Mouse (Mus musculus) liver, adult 2 months (tissue): ENCODE data around the gene Ppp4r3a. TPM values are rescaled to one million over a fixed set of nuclear protein-coding genes. Genes with fewer than 3 reads are reported as not detected.

Experiments
- DNase-seq: peaks from one replicate; pipeline ENCODE4 v3.0.0-alpha.2; 2011; ENCODE audit warnings: low read depth, low spot score; ENCODE audit errors: extremely low read depth
- H3K27ac ChIP-seq: fragments of 200-500 bp; replicated peaks from 2 replicates; pipeline ENCODE4 v1.5.1; 2012; ENCODE audit warnings: low read depth, mild to moderate bottlenecking, control low read depth, inconsistent platforms, low read length; ENCODE audit not compliant: insufficient read depth
- H3K27me3 ChIP-seq: fragments of 200-500 bp; 2 replicates; pipeline ENCODE4 v1.6.1; 2012; ENCODE audit warnings: mild to moderate bottlenecking, moderate library complexity, low read length, inconsistent platforms; ENCODE audit not compliant: control insufficient read depth, insufficient read depth
- H3K36me3 ChIP-seq: fragments of 200-500 bp; 2 replicates; pipeline ENCODE4 v1.6.1; 2012; ENCODE audit warnings: low read length, inconsistent platforms; ENCODE audit not compliant: control insufficient read depth, insufficient read depth
- H3K4me1 ChIP-seq: fragments of 200-500 bp; 2 replicates; pipeline ENCODE4 v1.6.1; 2011; ENCODE audit warnings: low read length; ENCODE audit not compliant: control insufficient read depth, insufficient read depth
- H3K4me3 ChIP-seq: fragments of 200-500 bp; 2 replicates; pipeline ENCODE4 v1.5.1; 2011; ENCODE audit warnings: low read depth, mild to moderate bottlenecking, control low read depth, low read length, moderate library complexity; ENCODE audit not compliant: insufficient read depth
- H3K79me2 ChIP-seq: fragments of 200-500 bp; 2 replicates; pipeline ENCODE4 v1.6.1; 2012; ENCODE audit warnings: inconsistent platforms, mild to moderate bottlenecking, low read length, moderate library complexity; ENCODE audit not compliant: control insufficient read depth, insufficient read depth
- H3K9ac ChIP-seq: fragments of 200-500 bp; 2 replicates; pipeline ENCODE4 v1.6.1; 2012; ENCODE audit warnings: low read depth, mild to moderate bottlenecking, control low read depth, inconsistent platforms, low read length
- CTCF ChIP-seq: fragments of 200-500 bp; IDR thresholded peaks from 2 replicates; pipeline ENCODE4 v1.5.1; 2011; ENCODE audit warnings: low read depth, low read length, control low read depth
- POLR2A ChIP-seq: fragments of 200-500 bp; IDR thresholded peaks from 2 replicates; pipeline ENCODE4 v1.6.1; 2011; ENCODE audit warnings: low read length, control low read depth; ENCODE audit not compliant: insufficient read depth; ENCODE audit errors: extremely low read depth
- WGBS: fragments of 180-500 bp; shearing (Covaris S2); methylation state at CpG from one replicate; pipeline ENCODE4 v1.1.7; 2018; 5-methylcytosine and 5-hydroxymethylcytosine counted together
- polyA plus RNA-seq: library from polyadenylated mRNA; depleted of rRNA; stranded (reverse); fragments of >200 nt; gene quantifications from 2 replicates; pipeline ENCODE4 v1.2.3, GENCODE M21; 2012
- total RNA-seq: library from RNA; depleted of rRNA; stranded (reverse); fragments of >200 nt; gene quantifications from 2 replicates; pipeline ENCODE4 v1.2.3, GENCODE M21; 2014

The Ppp4r3a gene
- total and polyA plus RNA-seq, 2 experiments, result 12.2 to 41.9 TPM

DNA sequence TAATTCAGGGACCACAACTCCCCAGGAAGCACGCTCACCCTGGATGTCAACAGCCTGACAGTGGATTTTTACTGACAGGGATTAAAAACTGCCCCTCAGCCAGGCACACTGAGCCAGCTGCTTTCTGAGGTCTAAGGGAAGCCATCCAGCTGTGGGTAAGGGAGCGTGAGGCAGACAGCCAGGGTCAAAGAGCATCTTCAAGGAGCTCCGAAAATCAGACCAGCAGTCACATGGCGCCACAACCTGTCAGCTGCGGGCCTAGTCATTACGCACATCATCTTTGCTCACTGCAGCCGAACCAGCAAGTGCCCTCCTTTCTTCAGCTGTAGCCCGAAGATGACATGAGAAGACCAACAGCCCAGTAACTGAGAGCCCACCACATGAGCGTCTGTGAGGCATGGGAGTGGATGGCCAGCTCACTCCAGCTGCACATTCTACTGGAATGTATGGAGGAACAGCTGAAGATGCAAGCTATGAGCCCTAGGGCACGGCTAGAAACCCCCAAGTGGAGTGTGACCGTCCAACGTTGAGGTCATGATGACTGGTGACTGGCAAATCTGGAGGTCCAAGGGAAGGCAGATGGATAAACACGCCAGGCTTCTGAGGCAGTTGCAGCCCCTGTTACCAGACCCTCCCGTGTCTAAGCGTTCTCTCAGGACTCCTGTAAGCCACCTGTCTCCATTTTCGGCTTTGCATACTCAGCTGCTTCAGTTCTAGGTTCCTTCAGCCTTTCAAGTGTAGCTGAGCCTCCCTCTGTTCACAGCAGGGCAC is 87.7 kb downstream of the Ppp4r3a start:
- Histone ChIP-seq H3K27me3 (no peaks in the 10 kb centered on the region), H3K9ac (no peak overlapping the region), H3K27ac (no peak overlapping the region; the same call in 1 of the 2 replicates), H3K4me1 (peaks cover 6% of the 10 kb centered on the region), H3K4me3 (no peak overlapping the region), H3K79me2 (no peaks in the 10 kb centered on the region), H3K36me3 (no peaks in the 10 kb centered on the region)
- TF ChIP-seq POLR2A, result no peak
- TF ChIP-seq CTCF, result no peak
- WGBS, result 83% methylated on average over 16 of the region's 16 CpGs
- no peak for DNase-seq

DNA sequence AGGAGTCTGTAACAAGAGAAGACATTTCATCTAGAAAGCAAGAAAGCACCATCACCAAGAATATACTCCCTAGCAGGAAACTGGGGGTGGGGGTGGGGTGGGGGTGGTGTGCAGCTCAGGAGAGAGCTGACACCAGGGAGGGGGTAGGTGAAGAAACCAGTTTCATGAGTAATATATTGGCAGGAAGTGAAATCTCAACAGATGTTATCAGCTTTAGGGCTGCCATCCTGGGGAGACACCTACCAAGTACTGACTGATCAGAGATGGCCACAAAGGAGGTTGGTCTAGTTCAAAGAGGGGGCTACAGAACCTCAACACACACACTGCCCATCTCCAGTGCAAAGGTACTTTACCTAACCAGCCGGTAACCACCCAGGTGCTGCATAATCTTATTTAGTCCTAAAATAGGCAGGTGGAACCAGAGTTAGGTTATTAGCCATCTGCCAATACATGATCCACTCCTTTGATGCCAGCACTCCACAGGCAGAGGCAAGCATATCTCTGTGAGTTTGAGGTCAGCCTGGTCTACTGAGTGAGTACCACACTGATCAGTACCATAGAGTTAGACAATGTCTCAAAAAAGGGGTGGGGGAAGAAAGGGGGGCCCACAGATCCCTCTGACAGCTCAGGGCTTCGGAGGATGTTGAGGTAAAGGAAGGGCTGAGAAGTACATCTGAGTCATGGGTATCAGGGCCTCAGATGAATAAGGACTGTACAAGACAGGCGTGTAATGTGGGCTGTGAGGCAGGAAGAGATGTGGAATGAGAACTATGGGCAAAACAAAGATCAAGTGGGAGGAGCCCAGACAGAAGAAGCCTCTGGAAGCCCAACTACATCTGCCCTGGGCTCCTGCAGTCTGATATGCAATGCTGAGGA is 89.1 kb downstream of the Ppp4r3a start:
- H3K4me1 ChIP-seq, result peaks cover 6% of the 10 kb centered on the region
- no peaks in the 10 kb centered on the region for H3K27me3 ChIP-seq
- WGBS, result 87% methylated on average over 3 of the region's 3 CpGs
- no peaks in the 10 kb centered on the region for H3K36me3 ChIP-seq
- H3K79me2 ChIP-seq, result no peaks in the 10 kb centered on the region
- H3K27ac ChIP-seq, result no peak overlapping the region
- DNase-seq, result no peak
- H3K4me3 ChIP-seq, result no peak overlapping the region
- TF ChIP-seq CTCF (no peak), POLR2A (no peak)
- no peak overlapping the region for H3K9ac ChIP-seq

DNA sequence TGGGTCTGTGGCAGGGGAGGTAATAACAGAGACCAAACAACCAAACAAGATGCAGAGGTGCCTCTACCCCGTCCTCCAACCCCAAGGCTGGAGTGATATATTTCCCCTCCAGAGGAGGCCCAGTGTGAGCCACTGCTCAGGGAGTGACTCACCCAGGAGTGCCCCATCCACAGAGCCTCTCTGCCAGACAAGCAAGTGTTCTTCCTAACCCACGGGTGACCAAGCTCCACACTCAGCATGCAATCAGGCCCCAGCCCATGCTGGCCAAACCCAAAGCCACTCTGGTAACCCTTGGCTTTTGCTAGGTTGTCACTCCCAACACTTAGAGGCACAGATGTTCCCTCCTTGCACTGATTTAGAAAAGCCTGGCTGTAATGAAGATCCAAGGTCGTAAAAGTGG is 90.4 kb downstream of the Ppp4r3a start:
- Histone ChIP-seq H3K4me1 (peaks cover 6% of the 10 kb centered on the region), H3K9ac (no peak overlapping the region), H3K36me3 (no peaks in the 10 kb centered on the region), H3K27me3 (no peaks in the 10 kb centered on the region), H3K4me3 (no peak overlapping the region), H3K27ac (no peak overlapping the region), H3K79me2 (0 out of 2 replicates have a peak, but pooled peaks cover 3% of the 10 kb centered on the region)
- TF ChIP-seq POLR2A (no peak), CTCF (no peak)
- WGBS, result 76% methylated on average over 3 of the region's 3 CpGs
- DNase-seq, result no peak

DNA sequence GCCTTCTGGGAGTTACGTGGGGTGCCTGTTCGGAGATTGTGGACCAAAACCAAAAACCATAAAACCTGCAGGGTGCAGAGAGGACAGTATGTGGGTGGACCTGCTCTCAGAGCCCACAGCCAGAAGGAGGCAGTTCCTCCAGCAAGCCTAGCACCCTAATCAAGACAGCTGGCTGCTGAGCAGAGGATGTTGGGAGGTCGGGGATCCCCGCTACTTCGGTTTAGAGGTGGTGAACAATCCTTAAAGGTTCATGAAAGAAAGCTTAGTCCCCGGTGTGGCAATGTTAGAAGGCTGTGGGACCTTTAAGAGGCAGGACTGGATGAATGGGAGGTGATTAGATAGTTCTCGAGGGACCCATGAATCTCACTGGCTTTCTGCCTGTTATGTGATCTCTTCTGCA is 91.0 kb downstream of the Ppp4r3a start:
- WGBS, result 82% methylated on average over 7 of the region's 7 CpGs
- Histone ChIP-seq H3K27ac (no peak overlapping the region), H3K79me2 (0 out of 2 replicates have a peak, but pooled peaks cover 3% of the 10 kb centered on the region), H3K36me3 (no peaks in the 10 kb centered on the region), H3K9ac (no peak overlapping the region), H3K27me3 (no peaks in the 10 kb centered on the region), H3K4me1 (peaks cover 6% of the 10 kb centered on the region), H3K4me3 (no peak overlapping the region)
- no peak for DNase-seq
- TF ChIP-seq CTCF (no peak), POLR2A (no peak)

DNA sequence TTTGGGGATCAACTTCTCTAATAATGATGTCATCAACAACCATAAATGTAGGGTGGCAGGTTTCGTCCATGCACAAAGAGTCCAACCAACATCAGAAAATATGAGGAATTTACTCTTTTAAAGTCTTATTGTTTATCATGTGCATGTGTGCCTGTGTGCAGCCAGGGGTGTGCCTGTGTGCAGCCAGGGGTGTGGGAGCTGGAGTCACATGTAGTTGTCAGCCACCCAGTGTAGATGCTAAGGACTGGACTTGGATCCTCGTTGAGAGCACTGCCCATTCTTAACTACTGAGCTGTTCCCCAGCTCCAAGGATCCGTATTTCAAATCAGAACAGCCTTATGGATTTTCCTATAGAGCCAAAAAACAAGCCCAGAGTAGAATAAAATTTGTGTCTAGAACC is 92.4 kb downstream of the Ppp4r3a start:
- 0 out of 2 replicates have a peak, but pooled peaks cover 3% of the 10 kb centered on the region for H3K79me2 ChIP-seq
- 81% methylated on average over 3 of the region's 3 CpGs for WGBS
- H3K36me3 ChIP-seq, result no peaks in the 10 kb centered on the region
- H3K4me1 ChIP-seq, result peaks cover 4% of the 10 kb centered on the region
- no peak overlapping the region for H3K9ac ChIP-seq
- H3K27ac ChIP-seq, result no peak overlapping the region
- H3K27me3 ChIP-seq, result no peaks in the 10 kb centered on the region
- H3K4me3 ChIP-seq, result no peak overlapping the region
- TF ChIP-seq POLR2A (no peak), CTCF (no peak)
- DNase-seq, result no peak
